Mouse (Mus musculus) CH12.LX (cell line): ENCODE results near the gene Ttc30a2. TPM values are rescaled to one million over a fixed set of nuclear protein-coding genes. Genes with fewer than 3 reads are reported as not detected.

Source experiments
- DNase-seq: peaks from one replicate; pipeline ENCODE4 v3.0.0-alpha.2; 2013; ENCODE audit errors: extremely low read depth
- H3K27ac ChIP-seq: 2 replicates; pipeline ENCODE4 v1.5.1; 2012; ENCODE audit warnings: low read depth, mild to moderate bottlenecking, control low read depth, moderate library complexity; ENCODE audit not compliant: insufficient read depth
- H3K27me3 ChIP-seq: replicated peaks from 2 replicates; pipeline ENCODE3; 2012; ENCODE audit warnings: inconsistent platforms
- H3K36me3 ChIP-seq, 2 experiments: replicated peaks in 1 of 2; 2 replicates each; pipeline versions ENCODE3 to v1.6.1; 2012; ENCODE audit warnings: inconsistent platforms in 1 of 2, low read length in 1 of 2, mild to moderate bottlenecking in 1 of 2, mixed read lengths in 1 of 2, moderate library complexity in 1 of 2; ENCODE audit not compliant: control insufficient read depth in 1 of 2, insufficient read depth in 1 of 2
- H3K4me1 ChIP-seq, 2 experiments: 2 replicates each; pipeline ENCODE4 v1.6.1; 2012; ENCODE audit warnings: inconsistent platforms in 1 of 2, moderate library complexity in 1 of 2; ENCODE audit not compliant: insufficient read depth in 2 of 2, control insufficient read depth in 1 of 2
- H3K4me2 ChIP-seq: 2 replicates; pipeline ENCODE4 v1.6.1; 2012; ENCODE audit warnings: low read depth, mild to moderate bottlenecking, control low read depth; ENCODE audit not compliant: poor library complexity, insufficient read depth, severe bottlenecking
- H3K4me3 ChIP-seq, 3 experiments: fragments of 150-350 bp in 1 of 3; sonication (generic) in 1 of 3; replicated peaks in 1 of 3; 2 replicates each; pipeline versions ENCODE3 to v1.5.1; 2011 to 2012; ENCODE audit warnings: low read depth in 2 of 3, low read length in 2 of 3, mild to moderate bottlenecking in 2 of 3, moderate library complexity in 2 of 3, control low read depth in 1 of 3, improper control_type of control experiment in 1 of 3, inconsistent platforms in 1 of 3, mixed read lengths in 1 of 3; ENCODE audit not compliant: poor library complexity in 1 of 3
- H3K79me2 ChIP-seq: replicated peaks from 2 replicates; pipeline ENCODE4 v1.6.1; 2012; ENCODE audit warnings: mild to moderate bottlenecking, moderate library complexity; ENCODE audit not compliant: control insufficient read depth, poor library complexity, insufficient read depth, severe bottlenecking; ENCODE audit errors: extremely low read depth
- H3K9ac ChIP-seq: 2 replicates; pipeline ENCODE4 v1.6.1; 2012; ENCODE audit warnings: low read depth, mild to moderate bottlenecking, control low read depth, moderate library complexity; ENCODE audit not compliant: insufficient read depth
- H3K9me3 ChIP-seq: replicated peaks from 2 replicates; pipeline ENCODE3; 2012; ENCODE audit warnings: low read length, inconsistent platforms, mixed read lengths
- BHLHE40 ChIP-seq: IDR thresholded peaks from 2 replicates; pipeline ENCODE4 v1.6.1; 2011; ENCODE audit warnings: mild to moderate bottlenecking, low read depth, low read length, improper control_type of control experiment
- CHD2 ChIP-seq: IDR thresholded peaks from 2 replicates; pipeline ENCODE4 v1.6.1; 2011; ENCODE audit warnings: low read length, improper control_type of control experiment
- E2F4 ChIP-seq: IDR thresholded peaks from 2 replicates; pipeline ENCODE4 v1.6.1; 2011; ENCODE audit warnings: low read depth, low read length, improper control_type of control experiment; ENCODE audit not compliant: insufficient replicate concordance
- ETS1 ChIP-seq: conservative IDR thresholded peaks from 2 replicates; pipeline ENCODE4 v1.6.1; 2012; ENCODE audit warnings: low read depth, mild to moderate bottlenecking, inconsistent platforms, low read length, improper control_type of control experiment, moderate library complexity
- HCFC1 ChIP-seq: IDR thresholded peaks from 2 replicates; pipeline ENCODE4 v1.6.1; 2012; ENCODE audit warnings: low read depth, mild to moderate bottlenecking, inconsistent platforms, low read length, improper control_type of control experiment
- IRF4 ChIP-seq: IDR thresholded peaks from 2 replicates; pipeline ENCODE4 v1.6.1; 2014; ENCODE audit warnings: low read depth, mild to moderate bottlenecking, inconsistent platforms, low read length, improper control_type of control experiment
- KAT2A ChIP-seq: IDR thresholded peaks from 2 replicates; pipeline ENCODE4 v1.6.1; 2012; ENCODE audit warnings: low read length, improper control_type of control experiment, inconsistent platforms; ENCODE audit not compliant: insufficient replicate concordance
- MEF2A ChIP-seq: IDR thresholded peaks from 2 replicates; pipeline ENCODE4 v1.6.1; 2014; ENCODE audit warnings: low read depth, mild to moderate bottlenecking, inconsistent platforms, low read length, improper control_type of control experiment, borderline replicate concordance
- MXI1 ChIP-seq: IDR thresholded peaks from 2 replicates; pipeline ENCODE4 v1.6.1; 2011; ENCODE audit warnings: mild to moderate bottlenecking, low read depth, low read length, improper control_type of control experiment
- NRF1 ChIP-seq: IDR thresholded peaks from 2 replicates; pipeline ENCODE4 v1.6.1; 2014; ENCODE audit warnings: low read depth, mild to moderate bottlenecking, inconsistent platforms, low read length, improper control_type of control experiment, moderate library complexity
- POLR2A ChIP-seq: IDR thresholded peaks from 2 replicates; pipeline ENCODE4 v1.6.1; 2011; ENCODE audit warnings: low read depth, mild to moderate bottlenecking, improper control_type of control experiment, low read length
- POLR2AphosphoS2 ChIP-seq: IDR thresholded peaks from 2 replicates; pipeline ENCODE4 v1.6.1; 2011; ENCODE audit warnings: low read depth, low read length, improper control_type of control experiment
- RAD21 ChIP-seq: IDR thresholded peaks from 2 replicates; pipeline ENCODE4 v1.6.1; 2011; ENCODE audit warnings: low read depth, mild to moderate bottlenecking, low read length, improper control_type of control experiment, moderate library complexity
- RCOR1 ChIP-seq: conservative IDR thresholded peaks from 2 replicates; pipeline ENCODE4 v1.6.1; 2012; ENCODE audit warnings: low read depth, mild to moderate bottlenecking, inconsistent platforms, low read length, improper control_type of control experiment
- SIN3A ChIP-seq: IDR thresholded peaks from 2 replicates; pipeline ENCODE4 v1.6.1; 2012; ENCODE audit warnings: low read length, improper control_type of control experiment, inconsistent platforms
- TCF12 ChIP-seq: IDR thresholded peaks from 2 replicates; pipeline ENCODE4 v1.6.1; 2014; ENCODE audit warnings: low read depth, mild to moderate bottlenecking, inconsistent platforms, low read length, improper control_type of control experiment
- UBTF ChIP-seq: IDR thresholded peaks from 2 replicates; pipeline ENCODE4 v1.6.1; 2012; ENCODE audit warnings: low read depth, mild to moderate bottlenecking, inconsistent platforms, low read length, improper control_type of control experiment, moderate library complexity
- USF1 ChIP-seq: IDR thresholded peaks from 2 replicates; pipeline ENCODE4 v1.6.1; 2014; ENCODE audit warnings: low read depth, mild to moderate bottlenecking, inconsistent platforms, low read length, improper control_type of control experiment
- ZMIZ1 ChIP-seq: IDR thresholded peaks from 2 replicates; pipeline ENCODE4 v1.6.1; 2012; ENCODE audit warnings: low read depth, mild to moderate bottlenecking, inconsistent platforms, low read length, improper control_type of control experiment
- dilution Hi-C: fragments of 300-500 bp; cut with MboI; formaldehyde crosslinking; loops from 2 replicates; pipeline ENCODE4 v1.14.3; 2020; ENCODE audit warnings: low sequenced_read_pairs; ENCODE audit not compliant: extremely low pct_unique_long_range_greater_than_20kb, extremely low pct_ligation_motif_present
- in situ Hi-C: fragments of 300-500 bp; cut with MboI; formaldehyde crosslinking; loops from 3 replicates; pipeline ENCODE4 v1.14.3; 2019; ENCODE audit warnings: low sequenced_read_pairs, low pct_ligation_motif_present, low pct_unique_long_range_greater_than_20kb, mixed read lengths
- polyA plus RNA-seq: library from polyadenylated mRNA; unstranded; fragments of >175 nt; gene quantifications from 2 replicates; pipeline ENCODE4 v1.2.1, GENCODE M21; 2012; ENCODE audit warnings: low read depth; ENCODE audit not compliant: insufficient read length
- total RNA-seq, 2 experiments: library from RNA; depleted of rRNA; stranded (reverse); fragments of 300-350 nt in 1 of 2; fragments of >200 nt in 1 of 2; gene quantifications; 2 replicates each; pipeline ENCODE4 v1.2.3; 2012 to 2014

The Ttc30a2 gene
- total and polyA plus RNA-seq, 3 experiments: not detected

DNA sequence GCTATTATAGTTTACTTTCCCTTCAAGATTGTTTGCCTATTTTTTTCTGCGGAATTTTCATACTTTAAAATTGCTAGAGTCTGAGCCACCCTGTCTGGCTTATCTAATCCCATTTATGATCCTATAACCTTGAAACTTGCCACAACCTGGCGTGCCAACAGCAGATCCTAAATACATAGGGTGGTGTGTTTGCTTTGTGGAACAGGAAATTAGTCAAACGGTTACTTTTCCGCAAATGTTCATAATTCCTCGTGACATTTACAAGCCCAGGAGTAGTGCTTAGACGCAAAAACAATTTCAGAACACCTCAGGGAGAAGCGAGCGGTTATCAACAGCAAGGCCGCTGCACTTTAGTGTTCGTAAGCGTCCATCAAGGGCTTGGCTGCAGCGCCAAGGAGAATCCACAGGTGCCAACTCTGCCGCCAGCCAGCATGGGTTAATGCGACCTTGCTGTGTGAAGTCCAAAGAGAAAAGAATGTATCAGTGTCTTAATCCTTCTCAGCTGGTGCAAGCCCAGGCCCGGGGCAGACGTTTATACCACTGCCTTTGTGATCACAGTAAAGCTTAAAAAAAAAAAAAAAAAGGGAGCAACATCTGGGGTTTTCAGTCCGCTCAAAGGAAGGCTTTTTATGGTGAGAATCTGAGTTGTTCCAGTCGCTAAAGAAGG lies 18.7 kb downstream of the Ttc30a2 start:
- H3K27me3 ChIP-seq: no peaks in the 10 kb centered on the region

GRCm38 (mm10) chr2:75955709-75956108 lies 22.3 kb downstream of the Ttc30a2 start:
- no peaks in the 10 kb centered on the region for H3K36me3 ChIP-seq
- H3K9ac ChIP-seq: no peak overlapping the region
- no peak overlapping the region for H3K27ac ChIP-seq
- no peaks in the 10 kb centered on the region for H3K79me2 ChIP-seq
- H3K4me1 ChIP-seq: no peaks in the 10 kb centered on the region
- no peak overlapping the region for H3K4me2 ChIP-seq
- no peak for DNase-seq
- in situ Hi-C loops (loop anchor here (10.0 kb wide), 2 partner anchors 71 to 341 kb away; no protein-coding TSS in a partner anchor), dilution Hi-C loops (no loop called here)
- H3K4me3 ChIP-seq: no peak overlapping the region
- H3K9me3 ChIP-seq: no peaks in the 10 kb centered on the region
- H3K27me3 ChIP-seq: no peaks in the 10 kb centered on the region
- no peak for TF ChIP-seq RAD21
- TF ChIP-seq NRF1: no peak
- no peak for TF ChIP-seq E2F4
- TF ChIP-seq ETS1: no peak
- TF ChIP-seq SIN3A: no peak
- TF ChIP-seq POLR2A: no peak
- no peak for TF ChIP-seq MXI1
- TF ChIP-seq ZMIZ1: no peak
- TF ChIP-seq POLR2AphosphoS2: no peak
- TF ChIP-seq UBTF: no peak
- TF ChIP-seq, all 38 proteins: peak for 0

More for the DNA sequence above, 18.7 kb downstream of the Ttc30a2 start:
- TF ChIP-seq SIN3A: no peak
- TF ChIP-seq CHD2: no peak
- TF ChIP-seq KAT2A: no peak
- TF ChIP-seq ZMIZ1: no peak
- no peak for DNase-seq
- no peak overlapping the region for H3K27ac ChIP-seq
- peaks cover 0 to 8% of the 10 kb centered on the region in 2 experiments; a peak in 1 of 4 replicates for H3K4me1 ChIP-seq
- H3K36me3 ChIP-seq: no peaks in the 10 kb centered on the region
- no peak overlapping the region for H3K4me2 ChIP-seq
- H3K4me3 ChIP-seq: no peak overlapping the region
- no peak overlapping the region for H3K9ac ChIP-seq
- H3K79me2 ChIP-seq: no peaks in the 10 kb centered on the region
- dilution Hi-C loops: no loop called here
- no peaks in the 10 kb centered on the region for H3K9me3 ChIP-seq
- in situ Hi-C loops: loop anchor here (10.0 kb wide), 2 partner anchors 75 to 345 kb away; no protein-coding TSS in a partner anchor

DNA sequence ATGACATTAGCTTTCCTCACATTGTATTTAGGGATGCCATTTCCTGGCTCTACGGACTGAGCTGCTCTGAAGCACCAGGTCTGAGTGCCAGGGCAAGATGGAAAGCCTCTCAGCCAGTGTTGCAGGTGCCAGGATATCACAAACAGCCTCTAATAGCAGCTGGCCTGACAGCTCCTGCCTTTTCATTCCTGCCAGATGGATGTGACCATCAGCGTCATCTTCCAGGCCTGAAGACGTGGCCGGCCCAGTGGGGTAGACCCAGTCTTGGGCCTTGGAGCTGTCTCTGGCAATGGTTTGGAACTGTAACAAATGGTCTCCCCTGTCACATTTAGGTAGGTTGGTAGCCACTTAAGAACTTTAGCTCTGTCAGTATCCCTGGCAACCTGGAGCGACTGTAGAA lies 24.6 kb downstream of the Ttc30a2 start:
- no peak overlapping the region for H3K9ac ChIP-seq
- H3K4me1 ChIP-seq: no peaks in the 10 kb centered on the region
- no peaks in the 10 kb centered on the region for H3K27me3 ChIP-seq
- in situ Hi-C loops (loop anchor here (10.0 kb wide), 2 partner anchors 69 to 339 kb away; no protein-coding TSS in a partner anchor), dilution Hi-C loops (no loop called here)
- H3K27ac ChIP-seq: no peak overlapping the region
- no peaks in the 10 kb centered on the region for H3K79me2 ChIP-seq
- H3K9me3 ChIP-seq: no peaks in the 10 kb centered on the region
- DNase-seq: no peak
- TF ChIP-seq IRF4 (no peak), POLR2AphosphoS2 (no peak), ETS1 (no peak), BHLHE40 (no peak), RCOR1 (no peak), HCFC1 (no peak), POLR2A (no peak), KAT2A (no peak), ZMIZ1 (no peak), USF1 (no peak), TCF12 (no peak), MEF2A (no peak)
- no peaks in the 10 kb centered on the region for H3K36me3 ChIP-seq
- no peak overlapping the region for H3K4me2 ChIP-seq
- no peak overlapping the region for H3K4me3 ChIP-seq
